Mouse (Mus musculus): ENCODE data around the gene Myoz1. TPM values are rescaled to one million over a fixed set of nuclear protein-coding genes. Genes with fewer than 3 reads are reported as not detected.

The Myoz1 gene
- polyA plus RNA-seq, 1 experiment from 2014 or later = 23.6 TPM

- Histone ChIP-seq H3K9me3 (replicated peaks; ENCODE audit: control insufficient read depth, low read length) (no peaks in the 10 kb centered on the region), H3K27me3 (ENCODE audit: control insufficient read depth, insufficient read depth, low read length) (no peaks in the 10 kb centered on the region), H3K4me3 (ENCODE audit: low read depth, low read length) (no peak overlapping the region), H3K4me1 (ENCODE audit: control insufficient read depth, insufficient read depth, low read length) (peaks cover 19% of the 10 kb centered on the region), H3K36me3 (ENCODE audit: control insufficient read depth, insufficient read depth, low read length) (no peaks in the 10 kb centered on the region), H3K27ac (ENCODE audit: low read depth, low read length) (peak overlapping the region; percentile 57), H3K9ac (ENCODE audit: low read depth, low read length) (no peak overlapping the region), H3K4me2 (no peak overlapping the region)
- 59% methylated on average over 9 of the region's 9 CpGs for WGBS (ENCODE audit: insufficient replicate concordance)
- ATAC-seq (replicated peaks; ENCODE audit: insufficient number of reproducible peaks, low FRiP score, low TSS enrichment) = no peak
Measured at GRCm38 (mm10) chr14:20654690-20655421, 1.5 kb downstream of the Myoz1 start.

DNA sequence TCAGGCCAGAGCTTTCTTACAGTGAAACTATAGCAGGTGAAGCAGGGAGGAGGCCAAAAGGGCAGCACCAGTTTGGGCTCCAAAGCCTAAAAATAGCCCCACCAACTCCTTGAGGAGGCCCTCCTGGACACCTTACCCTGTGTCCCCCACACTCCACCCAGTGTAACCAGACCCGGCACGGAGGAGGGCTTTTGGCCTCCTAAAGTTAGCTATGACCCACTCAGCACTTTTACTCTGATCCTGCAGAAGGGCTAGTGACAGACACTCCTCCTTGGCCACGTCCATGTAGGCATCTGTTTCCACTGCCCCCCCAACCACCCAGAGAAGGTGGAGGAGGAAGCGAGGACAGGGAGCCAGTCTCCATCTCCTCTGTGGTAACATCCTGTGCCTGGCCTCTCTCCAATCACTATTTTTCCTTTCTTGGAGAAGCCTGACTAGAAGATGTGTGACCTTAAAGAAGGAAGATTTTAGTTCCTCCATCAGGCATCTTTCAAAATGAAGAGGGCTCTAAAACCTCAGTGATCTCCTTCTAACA lies 4.6 kb downstream of the Myoz1 start:
- Histone ChIP-seq H3K27ac (ENCODE audit: low read depth, low read length) (no peak overlapping the region), H3K36me3 (ENCODE audit: control insufficient read depth, insufficient read depth, low read length) (no peaks in the 10 kb centered on the region), H3K27me3 (ENCODE audit: control insufficient read depth, insufficient read depth, low read length) (no peaks in the 10 kb centered on the region), H3K4me1 (ENCODE audit: control insufficient read depth, insufficient read depth, low read length) (peaks cover 18% of the 10 kb centered on the region), H3K9me3 (replicated peaks; ENCODE audit: control insufficient read depth, low read length) (no peaks in the 10 kb centered on the region), H3K4me3 (ENCODE audit: low read depth, low read length) (no peak overlapping the region), H3K4me2 (no peak overlapping the region), H3K9ac (ENCODE audit: low read depth, low read length) (no peak overlapping the region)
- WGBS (ENCODE audit: insufficient replicate concordance) = 45% methylated on average over 4 of the region's 4 CpGs
- ATAC-seq (replicated peaks; ENCODE audit: insufficient number of reproducible peaks, low FRiP score, low TSS enrichment) = no peak

GRCm38 (mm10) chr14:20651000-20651399 lies 5.3 kb downstream of the Myoz1 start:
- no peak overlapping the region for H3K9ac ChIP-seq (ENCODE audit: low read depth, low read length)
- no peaks in the 10 kb centered on the region for H3K36me3 ChIP-seq (ENCODE audit: control insufficient read depth, insufficient read depth, low read length)
- no peak overlapping the region for H3K27ac ChIP-seq (ENCODE audit: low read depth, low read length)
- WGBS (ENCODE audit: insufficient replicate concordance) = 63% methylated on average over 2 of the region's 2 CpGs
- H3K4me3 ChIP-seq (ENCODE audit: low read depth, low read length) = no peak overlapping the region
- ATAC-seq (replicated peaks; ENCODE audit: insufficient number of reproducible peaks, low FRiP score, low TSS enrichment) = no peak
- no peaks in the 10 kb centered on the region for H3K9me3 ChIP-seq (replicated peaks; ENCODE audit: control insufficient read depth, low read length)
- no peaks in the 10 kb centered on the region for H3K27me3 ChIP-seq (ENCODE audit: control insufficient read depth, insufficient read depth, low read length)
- no peak overlapping the region for H3K4me2 ChIP-seq
- H3K4me1 ChIP-seq (ENCODE audit: control insufficient read depth, insufficient read depth, low read length) = peaks cover 11% of the 10 kb centered on the region; the same call in 1 of the 2 replicates

DNA sequence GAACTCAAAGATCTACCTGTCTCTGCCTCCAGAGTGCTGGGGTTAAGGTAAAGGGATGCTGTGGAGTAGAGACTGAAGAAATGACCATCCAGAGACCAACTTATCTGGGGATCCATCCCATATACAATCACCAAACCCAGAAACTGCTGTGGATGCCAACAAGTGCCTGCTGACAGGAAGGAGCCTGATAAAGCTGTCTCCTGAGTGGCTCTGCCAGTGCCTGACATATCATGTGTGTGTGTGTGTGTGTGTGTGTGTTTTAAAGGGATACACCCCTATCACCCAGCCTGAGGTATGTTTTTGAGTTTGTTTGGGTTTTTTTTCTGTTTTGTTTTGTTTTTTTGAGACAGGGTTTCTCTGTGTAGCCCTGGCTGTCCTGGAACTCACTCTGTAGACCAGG lies 10.0 kb downstream of the Myoz1 start:
- Histone ChIP-seq H3K4me1 (ENCODE audit: control insufficient read depth, insufficient read depth, low read length) (peaks cover 7% of the 10 kb centered on the region; the same call in 1 of the 2 replicates), H3K27me3 (ENCODE audit: control insufficient read depth, insufficient read depth, low read length) (no peaks in the 10 kb centered on the region), H3K4me3 (ENCODE audit: low read depth, low read length) (no peak overlapping the region), H3K36me3 (ENCODE audit: control insufficient read depth, insufficient read depth, low read length) (no peaks in the 10 kb centered on the region), H3K9ac (ENCODE audit: low read depth, low read length) (no peak overlapping the region), H3K27ac (ENCODE audit: low read depth, low read length) (no peak overlapping the region), H3K9me3 (replicated peaks; ENCODE audit: control insufficient read depth, low read length) (no peaks in the 10 kb centered on the region), H3K4me2 (no peak overlapping the region)
- no peak for ATAC-seq (replicated peaks; ENCODE audit: insufficient number of reproducible peaks, low FRiP score, low TSS enrichment)

DNA sequence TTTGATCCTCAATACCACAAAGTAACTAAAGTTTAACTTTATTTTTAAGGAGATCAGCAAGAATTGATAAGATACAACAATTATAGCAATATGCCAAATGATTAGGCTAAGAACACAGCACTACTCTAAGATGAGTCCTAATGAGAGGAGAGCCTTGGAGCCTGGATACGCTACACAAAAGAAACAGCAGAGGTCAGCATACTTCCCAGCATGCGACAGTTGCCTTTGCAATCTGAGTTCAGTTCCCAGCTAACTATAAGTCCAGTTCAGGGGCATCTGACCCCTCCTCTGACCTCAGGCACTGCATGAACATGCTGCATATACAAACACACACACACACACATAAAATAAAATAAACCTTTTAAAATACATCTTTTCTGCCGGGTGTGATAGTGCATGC lies 10.8 kb downstream of the Myoz1 start:
- H3K27ac ChIP-seq (ENCODE audit: low read depth, low read length) = no peak overlapping the region
- ATAC-seq (replicated peaks; ENCODE audit: insufficient number of reproducible peaks, low FRiP score, low TSS enrichment) = no peak
- WGBS (ENCODE audit: insufficient replicate concordance) = 37% methylated on average over 3 of the region's 3 CpGs
- no peak overlapping the region for H3K4me2 ChIP-seq
- no peaks in the 10 kb centered on the region for H3K9me3 ChIP-seq (replicated peaks; ENCODE audit: control insufficient read depth, low read length)
- no peaks in the 10 kb centered on the region for H3K27me3 ChIP-seq (ENCODE audit: control insufficient read depth, insufficient read depth, low read length)
- H3K4me3 ChIP-seq (ENCODE audit: low read depth, low read length) = no peak overlapping the region
- H3K36me3 ChIP-seq (ENCODE audit: control insufficient read depth, insufficient read depth, low read length) = no peaks in the 10 kb centered on the region
- H3K9ac ChIP-seq (ENCODE audit: low read depth, low read length) = no peak overlapping the region
- peaks cover 7% of the 10 kb centered on the region; the same call in 1 of the 2 replicates for H3K4me1 ChIP-seq (ENCODE audit: control insufficient read depth, insufficient read depth, low read length)

DNA sequence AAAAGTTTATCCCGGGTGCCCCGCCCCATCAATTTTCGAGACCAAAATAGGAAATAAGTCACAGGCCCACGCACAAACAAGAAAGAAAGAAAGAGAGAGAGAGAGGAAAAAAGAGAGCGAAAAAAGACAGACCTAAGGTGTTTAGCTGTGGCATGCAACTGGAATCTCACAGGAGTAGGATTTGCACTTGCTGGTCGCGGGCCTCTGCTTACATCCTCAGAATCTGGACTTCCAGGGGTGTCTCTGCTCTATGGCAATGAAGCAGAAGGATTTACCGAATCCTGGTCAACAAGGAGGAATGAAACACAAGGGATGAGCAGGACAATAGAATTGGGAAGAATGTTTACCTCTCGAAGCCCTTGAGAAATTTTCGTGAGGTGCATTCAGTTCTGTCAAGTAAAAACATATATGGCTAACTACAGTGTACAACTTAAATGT lies 14.9 kb downstream of the Myoz1 start:
- Histone ChIP-seq H3K36me3 (ENCODE audit: control insufficient read depth, insufficient read depth, low read length) (no peaks in the 10 kb centered on the region), H3K27ac (ENCODE audit: low read depth, low read length) (peak overlapping the region; percentile 93), H3K27me3 (ENCODE audit: control insufficient read depth, insufficient read depth, low read length) (no peaks in the 10 kb centered on the region), H3K4me2 (peak overlapping the region; percentile 91), H3K9ac (ENCODE audit: low read depth, low read length) (peak overlapping the region; percentile 98), H3K9me3 (replicated peaks; ENCODE audit: control insufficient read depth, low read length) (no peaks in the 10 kb centered on the region), H3K4me1 (ENCODE audit: control insufficient read depth, insufficient read depth, low read length) (peaks cover 10% of the 10 kb centered on the region; the same call in 1 of the 2 replicates), H3K4me3 (ENCODE audit: low read depth, low read length) (peak overlapping the region; percentile 91)
- WGBS (ENCODE audit: insufficient replicate concordance) = 14% methylated on average over 10 of the region's 10 CpGs
- no peak for ATAC-seq (replicated peaks; ENCODE audit: insufficient number of reproducible peaks, low FRiP score, low TSS enrichment)

DNA sequence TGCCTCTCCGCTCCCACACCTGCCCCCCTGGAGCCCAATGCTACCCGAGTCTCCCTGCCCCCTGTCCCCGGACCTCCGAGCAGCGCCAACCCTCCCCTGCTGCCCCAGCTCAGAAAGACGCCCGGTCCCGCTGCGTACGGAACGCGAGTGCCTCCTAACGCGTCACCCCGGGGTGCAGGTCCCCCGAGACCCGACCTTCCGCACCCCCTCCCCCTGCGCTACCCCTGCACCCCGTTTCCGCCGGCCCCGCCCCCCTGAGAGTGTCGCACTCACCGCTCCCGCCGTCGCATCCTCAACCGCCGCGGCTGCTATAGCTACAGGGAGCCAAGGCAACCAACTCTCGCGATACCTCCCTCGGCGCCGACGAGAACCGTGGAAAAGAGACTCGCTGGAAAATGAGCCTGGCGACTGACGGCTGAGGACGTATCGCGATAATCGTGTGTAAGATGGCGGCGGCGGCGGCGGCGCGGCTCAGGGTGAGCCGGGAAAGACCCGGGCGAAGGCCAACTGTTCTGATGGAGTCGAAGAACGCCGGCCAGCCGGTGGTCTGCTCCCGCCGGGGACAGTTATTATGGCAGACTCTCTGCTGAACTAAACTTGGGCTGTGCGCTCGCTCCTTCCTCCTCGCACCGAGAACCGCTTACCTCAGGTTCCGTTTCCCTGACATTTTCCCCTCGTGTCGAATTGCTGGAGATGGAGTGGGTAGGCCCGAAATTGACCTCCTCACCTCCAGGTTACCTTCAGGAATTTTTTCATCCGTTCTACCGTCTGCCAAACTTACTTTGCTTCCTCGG lies 15.5 kb downstream of the Myoz1 start, which contains the start of gene Usp54:
TSS of gene Usp54 (minus strand) at position 420 of the 794 bp plus-strand sequence.
- ATAC-seq (replicated peaks; ENCODE audit: insufficient number of reproducible peaks, low FRiP score, low TSS enrichment) = peak; percentile 91
- H3K9me3 ChIP-seq (replicated peaks; ENCODE audit: control insufficient read depth, low read length) = no peaks in the 10 kb centered on the region
- H3K27me3 ChIP-seq (ENCODE audit: control insufficient read depth, insufficient read depth, low read length) = no peaks in the 10 kb centered on the region
- peak within 1 kb of the TSS; percentile 91 for H3K4me3 ChIP-seq (ENCODE audit: low read depth, low read length)
- peak within 1 kb of the TSS; percentile 98 for H3K9ac ChIP-seq (ENCODE audit: low read depth, low read length)
- WGBS (ENCODE audit: insufficient replicate concordance) = under 1% methylated on average over 73 of the region's 73 CpGs
- no peaks in the 10 kb centered on the region for H3K36me3 ChIP-seq (ENCODE audit: control insufficient read depth, insufficient read depth, low read length)
- H3K4me2 ChIP-seq = peak within 1 kb of the TSS; percentile 91
- H3K27ac ChIP-seq (ENCODE audit: low read depth, low read length) = peak within 1 kb of the TSS; percentile 93
- H3K4me1 ChIP-seq (ENCODE audit: control insufficient read depth, insufficient read depth, low read length) = peaks cover 10% of the 10 kb centered on the region; the same call in 1 of the 2 replicates

- H3K27me3 ChIP-seq (ENCODE audit: control insufficient read depth, insufficient read depth, low read length) = no peaks in the 10 kb centered on the region
- peak overlapping the region; percentile 91 for H3K4me2 ChIP-seq
- H3K4me3 ChIP-seq (ENCODE audit: low read depth, low read length) = peak overlapping the region; percentile 91
- H3K9ac ChIP-seq (ENCODE audit: low read depth, low read length) = peak overlapping the region; percentile 98
- H3K4me1 ChIP-seq (ENCODE audit: control insufficient read depth, insufficient read depth, low read length) = peaks cover 10% of the 10 kb centered on the region; the same call in 1 of the 2 replicates
- H3K27ac ChIP-seq (ENCODE audit: low read depth, low read length) = peak overlapping the region; percentile 93
- peak; percentile 53; the same call in 1 of the 2 replicates for ATAC-seq (replicated peaks; ENCODE audit: insufficient number of reproducible peaks, low FRiP score, low TSS enrichment)
- WGBS (ENCODE audit: insufficient replicate concordance) = 3% methylated on average over 16 of the region's 16 CpGs
- no peaks in the 10 kb centered on the region for H3K36me3 ChIP-seq (ENCODE audit: control insufficient read depth, insufficient read depth, low read length)
- no peaks in the 10 kb centered on the region for H3K9me3 ChIP-seq (replicated peaks; ENCODE audit: control insufficient read depth, low read length)
Measured at GRCm38 (mm10) chr14:20639918-20640619, 16.3 kb downstream of the Myoz1 start.
